Mouse (Mus musculus) stomach, postnatal 0 days (tissue): ENCODE data around the gene 9530077C05Rik.

ENCODE experiments used
- CTCF ChIP-seq: IDR thresholded peaks from 2 replicates; pipeline ENCODE4 v1.5.1; 2016; ENCODE audit warnings: antibody characterized with exemption, low read depth, mild to moderate bottlenecking, moderate library complexity
- EP300 ChIP-seq: optimal IDR thresholded peaks from 2 replicates; pipeline ENCODE3; 2016; ENCODE audit warnings: antibody characterized with exemption

DNA sequence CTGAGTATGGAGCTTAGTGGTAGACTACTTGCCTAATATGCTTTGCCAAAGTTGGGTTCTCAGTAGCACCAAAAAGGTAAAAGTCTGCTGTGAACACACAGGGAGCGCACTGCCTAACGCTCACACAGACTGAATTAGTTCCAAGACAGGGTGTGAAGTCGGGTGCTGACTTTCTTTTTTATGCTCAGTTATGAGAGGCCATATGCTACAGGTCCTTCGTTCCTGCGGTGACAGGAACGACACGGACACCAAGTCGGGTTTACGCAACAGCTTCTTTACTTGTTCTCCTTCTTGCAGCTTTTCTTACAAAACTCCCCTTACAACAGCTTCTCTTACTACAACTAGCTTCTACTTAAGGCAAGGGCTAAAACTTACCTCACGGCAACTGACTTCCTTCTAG is 31.8 kb downstream of the 9530077C05Rik start:
- no peak for TF ChIP-seq EP300
- TF ChIP-seq CTCF, result no peak
